Mouse (Mus musculus) hindbrain, embryonic 10.5 days (tissue): ENCODE measurements around the gene Adamtsl5. TPM values are rescaled to one million over a fixed set of nuclear protein-coding genes. Genes with fewer than 3 reads are reported as not detected.
A peak's percentile ranks its signal among the peaks of the same experiment; 100 is the strongest.

Experiments used
- DNase-seq: peaks from one replicate; pipeline ENCODE4 v3.0.0-alpha.2; 2017; ENCODE audit warnings: low spot score
- H3K27ac ChIP-seq: fragments of 300-500 bp; sonication (generic); 2 replicates; pipeline ENCODE4 v1.5.1; 2016; ENCODE audit warnings: mild to moderate bottlenecking, moderate library complexity
- H3K27me3 ChIP-seq: fragments of 300-500 bp; sonication (generic); 2 replicates; pipeline ENCODE4 v1.6.1; 2016; ENCODE audit warnings: mild to moderate bottlenecking; ENCODE audit not compliant: poor library complexity, insufficient read depth, severe bottlenecking
- H3K36me3 ChIP-seq: fragments of 300-500 bp; sonication (generic); 2 replicates; pipeline ENCODE4 v1.6.1; 2016; ENCODE audit warnings: mild to moderate bottlenecking, moderate library complexity
- H3K4me1 ChIP-seq: fragments of 300-500 bp; sonication (generic); replicated peaks from 2 replicates; pipeline ENCODE4 v1.6.1; 2016; ENCODE audit warnings: mild to moderate bottlenecking
- H3K4me3 ChIP-seq: fragments of 300-500 bp; sonication (generic); 2 replicates; pipeline ENCODE4 v1.5.1; 2016; ENCODE audit warnings: mild to moderate bottlenecking, moderate library complexity
- H3K9me3 ChIP-seq: fragments of 300-500 bp; sonication (generic); 2 replicates; pipeline ENCODE4 v1.6.1; 2016; ENCODE audit warnings: mild to moderate bottlenecking, moderate library complexity
- WGBS: fragments of 180-500 bp; shearing (Covaris S2); methylation state at CpG from one replicate; pipeline ENCODE4 v1.1.7; 2016; 5-methylcytosine and 5-hydroxymethylcytosine counted together
- polyA plus RNA-seq: library from polyadenylated mRNA; unstranded; fragments of >200 nt; fragmentation: Nextera tagmentation; extraction: Ambion mirVana; gene quantifications from 2 replicates; pipeline ENCODE4 v1.2.1, GENCODE M21; 2016

Adamtsl5 gene
- polyA plus RNA-seq, 1 experiment from 2014 or later = 1.3 TPM

DNA sequence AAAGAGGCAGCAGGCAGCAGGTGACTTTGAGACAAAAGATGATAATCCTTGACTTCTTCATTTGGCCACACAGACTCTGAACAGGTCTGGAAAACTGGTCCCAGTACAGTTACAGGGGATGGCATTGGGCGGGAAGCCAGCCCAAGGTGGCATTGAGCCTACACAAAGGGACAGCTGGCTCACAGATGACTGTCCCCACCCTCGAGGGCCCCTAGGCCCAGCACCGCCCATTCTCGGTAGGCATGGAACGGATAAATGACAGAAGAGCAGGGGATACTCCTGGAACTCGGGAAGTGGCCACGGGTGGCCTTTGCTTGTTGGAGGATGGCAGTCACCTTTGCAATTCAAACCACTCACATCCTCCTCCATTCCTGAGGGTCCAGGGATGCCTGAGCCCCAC is 37.1 kb upstream of the Adamtsl5 start:
- peak overlapping the region; percentile 97 for H3K4me3 ChIP-seq
- peaks cover 52% of the 10 kb centered on the region for H3K4me1 ChIP-seq
- H3K9me3 ChIP-seq = no peaks in the 10 kb centered on the region
- DNase-seq = no peak
- WGBS = 20% methylated on average over 7 of the region's 7 CpGs
- H3K27ac ChIP-seq = peak overlapping the region; percentile 98
- peaks cover 60% of the 10 kb centered on the region for H3K36me3 ChIP-seq
- H3K27me3 ChIP-seq = no peaks in the 10 kb centered on the region

DNA sequence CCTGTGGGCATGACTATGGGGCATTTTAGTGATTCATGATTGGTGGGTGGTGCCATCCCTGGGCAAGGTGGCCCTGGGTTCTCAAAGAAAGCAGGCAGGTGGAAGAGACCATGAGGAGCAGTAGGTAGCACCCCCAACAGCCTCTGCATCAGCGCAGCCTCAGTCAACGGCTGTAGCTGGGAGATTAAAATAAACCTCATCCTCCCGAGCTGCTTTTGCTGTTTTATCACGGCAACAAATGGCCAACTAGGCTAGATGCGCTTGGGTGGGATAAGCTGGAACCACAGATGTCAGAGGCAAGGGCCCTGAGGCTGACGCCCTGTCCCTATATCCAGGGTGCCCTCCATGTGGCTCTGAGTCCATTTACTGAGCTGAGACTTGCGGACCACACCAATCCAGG is 36.5 kb upstream of the Adamtsl5 start:
- peaks cover 52% of the 10 kb centered on the region for H3K4me1 ChIP-seq
- H3K9me3 ChIP-seq = no peaks in the 10 kb centered on the region
- peak overlapping the region; percentile 97 for H3K4me3 ChIP-seq
- 81% methylated on average over 7 of the region's 7 CpGs for WGBS
- peaks cover 60% of the 10 kb centered on the region for H3K36me3 ChIP-seq
- no peak for DNase-seq
- peak overlapping the region; percentile 98 for H3K27ac ChIP-seq
- no peaks in the 10 kb centered on the region for H3K27me3 ChIP-seq

DNA sequence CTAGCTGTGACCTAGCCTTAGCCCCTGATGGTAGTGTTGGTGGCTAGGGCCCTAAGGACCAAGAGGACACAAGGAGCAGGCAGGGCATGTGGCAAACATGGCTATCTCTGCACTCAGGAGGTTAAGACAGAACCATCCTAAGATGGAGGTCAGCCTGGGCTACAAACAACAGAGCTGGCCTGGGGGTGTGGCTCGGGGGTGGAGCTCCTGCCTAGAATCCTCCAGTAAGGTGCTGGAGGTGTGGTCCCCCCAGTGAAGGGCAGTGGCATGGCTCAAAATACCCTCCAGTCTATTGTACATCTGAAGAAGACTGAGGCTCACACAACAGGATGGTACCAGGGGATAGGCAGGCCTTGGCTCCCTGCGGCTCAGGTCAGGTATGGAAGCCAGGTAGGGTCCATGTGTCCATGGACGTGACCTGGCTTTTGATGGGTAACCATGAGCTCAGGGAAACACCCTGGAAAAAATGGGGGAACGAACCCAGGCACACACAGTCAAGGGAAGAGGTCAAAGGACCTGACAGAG is 36.0 kb upstream of the Adamtsl5 start:
- Histone ChIP-seq H3K27ac (peak overlapping the region; percentile 98; the same call in 1 of the 2 replicates), H3K36me3 (peaks cover 64% of the 10 kb centered on the region), H3K27me3 (no peaks in the 10 kb centered on the region), H3K4me3 (peak overlapping the region; percentile 97), H3K4me1 (peaks cover 52% of the 10 kb centered on the region), H3K9me3 (no peaks in the 10 kb centered on the region)
- WGBS = 90% methylated on average over 4 of the region's 4 CpGs
- DNase-seq = no peak

- Histone ChIP-seq H3K36me3 (peaks cover 66% of the 10 kb centered on the region), H3K27ac (peak overlapping the region; percentile 18; the same call in 1 of the 2 replicates), H3K27me3 (no peaks in the 10 kb centered on the region), H3K9me3 (no peaks in the 10 kb centered on the region), H3K4me3 (peak overlapping the region; percentile 97), H3K4me1 (peaks cover 50% of the 10 kb centered on the region)
- WGBS = 69% methylated on average over 4 of the region's 4 CpGs
- DNase-seq = no peak
Measured at GRCm38 (mm10) chr10:80383431-80383830, 35.2 kb upstream of the Adamtsl5 start.

- 94% methylated on average over 7 of the region's 7 CpGs for WGBS
- peak overlapping the region; percentile 18; the same call in 1 of the 2 replicates for H3K27ac ChIP-seq
- peaks cover 66% of the 10 kb centered on the region for H3K36me3 ChIP-seq
- peak overlapping the region; percentile 97; the same call in 1 of the 2 replicates for H3K4me3 ChIP-seq
- peaks cover 44% of the 10 kb centered on the region for H3K4me1 ChIP-seq
- no peaks in the 10 kb centered on the region for H3K27me3 ChIP-seq
- H3K9me3 ChIP-seq = no peaks in the 10 kb centered on the region
- no peak for DNase-seq
Measured at GRCm38 (mm10) chr10:80382641-80383365, 34.6 kb upstream of the Adamtsl5 start.

DNA sequence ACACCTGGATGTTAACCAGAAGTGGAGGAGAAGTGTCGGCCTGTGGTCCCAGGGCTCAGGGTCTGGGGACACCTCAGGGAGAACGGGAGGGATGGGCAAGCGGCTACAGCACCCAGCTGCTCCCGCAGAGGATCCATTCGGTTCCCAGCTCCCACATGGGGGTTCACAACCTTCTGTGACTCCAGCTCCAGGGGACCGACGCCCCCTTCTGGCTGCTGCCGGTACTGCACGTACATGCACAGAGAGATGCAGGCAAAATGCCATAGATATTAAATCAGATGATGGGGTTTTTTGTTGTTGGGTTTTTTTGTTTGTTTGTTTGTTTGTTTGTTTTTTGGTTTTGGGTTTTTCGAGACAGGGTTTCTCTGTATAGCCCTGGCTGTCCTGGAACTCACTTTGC is 29.5 kb upstream of the Adamtsl5 start:
- Histone ChIP-seq H3K36me3 (peaks cover 37% of the 10 kb centered on the region), H3K9me3 (no peaks in the 10 kb centered on the region), H3K27me3 (peaks cover 4% of the 10 kb centered on the region; the same call in 1 of the 2 replicates), H3K4me3 (no peak overlapping the region), H3K27ac (no peak overlapping the region), H3K4me1 (peaks cover 12% of the 10 kb centered on the region)
- no peak for DNase-seq
- 49% methylated on average over 10 of the region's 10 CpGs for WGBS

- WGBS = 1% methylated on average over 7 of the region's 7 CpGs
- Histone ChIP-seq H3K36me3 (peaks cover 22% of the 10 kb centered on the region), H3K27me3 (peaks cover 8% of the 10 kb centered on the region; the same call in 1 of the 2 replicates), H3K4me1 (peaks cover 23% of the 10 kb centered on the region), H3K27ac (no peak overlapping the region), H3K9me3 (no peaks in the 10 kb centered on the region), H3K4me3 (no peak overlapping the region)
- peak; percentile 95 for DNase-seq
Measured at GRCm38 (mm10) chr10:80376160-80376559, 27.9 kb upstream of the Adamtsl5 start.

DNA sequence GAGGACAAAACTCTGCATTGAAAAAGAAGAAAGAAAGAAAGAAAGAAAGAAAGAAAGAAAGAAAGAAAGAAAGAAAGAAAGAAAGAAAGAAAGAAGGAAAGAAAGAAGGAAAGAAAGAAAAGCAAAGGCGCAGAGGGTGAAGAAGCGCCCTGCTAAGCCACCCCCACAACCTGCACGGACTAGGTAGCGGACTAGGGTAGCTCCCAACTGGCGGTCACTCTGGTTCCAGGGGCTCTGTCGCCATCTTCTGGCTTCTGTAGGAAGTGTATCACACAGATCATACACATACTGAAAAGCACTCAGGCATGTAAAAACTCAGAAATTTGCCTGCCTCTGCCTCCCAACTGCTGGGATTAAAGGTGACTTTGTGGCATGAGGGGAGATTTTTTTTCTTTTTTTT is 25.9 kb upstream of the Adamtsl5 start:
- no peak overlapping the region for H3K4me3 ChIP-seq
- WGBS = 22% methylated on average over 6 of the region's 6 CpGs
- H3K27ac ChIP-seq = no peak overlapping the region
- DNase-seq = peak; percentile 65
- peaks cover 21% of the 10 kb centered on the region for H3K4me1 ChIP-seq
- H3K27me3 ChIP-seq = peaks cover 8% of the 10 kb centered on the region; the same call in 1 of the 2 replicates
- no peaks in the 10 kb centered on the region for H3K9me3 ChIP-seq
- peaks cover under 1% of the 10 kb centered on the region; the same call in 1 of the 2 replicates for H3K36me3 ChIP-seq

- 80% methylated on average over 6 of the region's 6 CpGs for WGBS
- Histone ChIP-seq H3K27me3 (peaks cover 15% of the 10 kb centered on the region), H3K27ac (no peak overlapping the region), H3K4me3 (no peak overlapping the region), H3K36me3 (no peaks in the 10 kb centered on the region), H3K4me1 (peaks cover 18% of the 10 kb centered on the region), H3K9me3 (peaks cover 5% of the 10 kb centered on the region; the same call in 1 of the 2 replicates)
- no peak for DNase-seq
Measured at GRCm38 (mm10) chr10:80372706-80373105, 24.5 kb upstream of the Adamtsl5 start.

DNA sequence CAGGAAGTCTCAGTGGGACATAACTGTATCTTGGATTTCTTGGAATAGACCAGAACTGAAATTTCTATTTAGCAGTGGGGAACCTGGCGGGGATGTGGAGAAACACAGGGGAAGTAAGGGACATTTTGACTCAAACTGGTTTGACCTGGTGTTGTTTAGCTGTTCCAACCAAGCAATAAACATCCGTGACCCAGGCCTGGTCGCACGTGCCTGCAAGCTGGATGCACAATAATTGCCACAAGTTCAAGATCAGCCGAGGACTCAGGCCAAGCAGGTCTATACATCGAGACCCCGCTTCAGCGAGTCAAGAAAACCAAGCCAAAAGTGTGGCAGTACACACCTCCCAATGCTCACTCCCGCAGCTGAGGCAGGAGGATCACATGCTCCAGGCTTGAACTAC is 23.8 kb upstream of the Adamtsl5 start:
- H3K4me3 ChIP-seq = peak overlapping the region; percentile 37
- WGBS = 53% methylated on average over 9 of the region's 9 CpGs
- H3K4me1 ChIP-seq = peaks cover 18% of the 10 kb centered on the region
- no peaks in the 10 kb centered on the region for H3K36me3 ChIP-seq
- DNase-seq = no peak
- peaks cover 5% of the 10 kb centered on the region; the same call in 1 of the 2 replicates for H3K9me3 ChIP-seq
- peaks cover 22% of the 10 kb centered on the region for H3K27me3 ChIP-seq
- H3K27ac ChIP-seq = peak overlapping the region; percentile 13

DNA sequence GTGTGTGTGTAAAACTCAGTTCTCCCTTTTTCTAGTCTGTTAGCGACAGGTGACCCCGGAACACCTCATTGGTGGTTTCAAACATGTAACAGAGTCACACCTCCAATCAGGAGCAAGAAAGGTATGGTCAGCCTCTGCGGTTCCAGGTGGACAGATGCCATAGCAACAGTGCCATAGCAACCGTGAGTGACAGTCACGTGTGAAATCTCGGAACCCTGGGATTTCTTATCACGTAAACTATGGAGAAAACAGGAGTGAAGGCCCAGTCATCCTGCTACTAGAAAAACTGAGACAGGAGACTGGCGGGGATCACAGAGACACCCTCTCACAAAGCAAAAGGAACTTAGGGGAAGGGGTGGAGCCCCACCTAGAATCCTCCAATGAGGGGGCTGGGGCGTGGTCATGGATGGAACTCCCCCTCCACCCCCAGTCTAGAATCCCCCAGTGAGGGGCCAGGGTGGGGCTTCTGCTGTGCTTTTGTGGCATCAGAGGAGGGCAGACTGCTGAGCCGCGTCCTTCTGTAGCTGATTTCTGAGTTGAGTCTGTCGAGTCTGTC is 23.3 kb upstream of the Adamtsl5 start:
- Histone ChIP-seq H3K4me1 (peaks cover 18% of the 10 kb centered on the region), H3K4me3 (peak overlapping the region; percentile 37), H3K27me3 (peaks cover 26% of the 10 kb centered on the region), H3K9me3 (peaks cover 5% of the 10 kb centered on the region; the same call in 1 of the 2 replicates), H3K27ac (peak overlapping the region; percentile 13), H3K36me3 (no peaks in the 10 kb centered on the region)
- 6% methylated on average over 12 of the region's 12 CpGs for WGBS
- peak; percentile 68 for DNase-seq

- Histone ChIP-seq H3K4me1 (peaks cover 18% of the 10 kb centered on the region), H3K9me3 (peaks cover 5% of the 10 kb centered on the region; the same call in 1 of the 2 replicates), H3K27ac (no peak overlapping the region), H3K4me3 (no peak overlapping the region), H3K27me3 (peaks cover 38% of the 10 kb centered on the region), H3K36me3 (no peaks in the 10 kb centered on the region)
- no peak for DNase-seq
- 79% methylated on average over 21 of the region's 21 CpGs for WGBS
Measured at GRCm38 (mm10) chr10:80369995-80370747, 22.0 kb upstream of the Adamtsl5 start.
